Mouse (Mus musculus): ENCODE measurements around the gene Mrpl54. TPM values are rescaled to one million over a fixed set of nuclear protein-coding genes. Genes with fewer than 3 reads are reported as not detected.
"Not testable (repeated sequence)": the region's sequence is repeated elsewhere in the genome, so short reads cannot be mapped to it uniquely, and the experiment has no call there.

Gene Mrpl54
- polyA plus RNA-seq, 1 experiment from 2014 or later: 208 TPM

GRCm38 (mm10) chr10:81234206-81234605, 32.5 kb downstream of the Mrpl54 start:
- Histone ChIP-seq H3K9ac (no peak overlapping the region), H3K27me3 (peaks cover 35% of the 10 kb centered on the region), H3K4me2 (no peak overlapping the region), H3K27ac (no peak overlapping the region), H3K4me1 (peaks cover 12% of the 10 kb centered on the region), H3K4me3 (no peak overlapping the region), H3K9me3 (no peaks in the 10 kb centered on the region), H3K36me3 (no peaks in the 10 kb centered on the region)
- 74% methylated on average over 6 of the region's 6 CpGs for WGBS
- ATAC-seq (ENCODE audit: borderline replicate concordance, extremely low read depth, low FRiP score, low TSS enrichment): no peak

GRCm38 (mm10) chr10:81233226-81233585, 33.5 kb downstream of the Mrpl54 start:
- no peaks in the 10 kb centered on the region for H3K9me3 ChIP-seq
- peak overlapping the region; percentile 62 for H3K9ac ChIP-seq
- H3K27me3 ChIP-seq: peaks cover 38% of the 10 kb centered on the region
- no peaks in the 10 kb centered on the region for H3K36me3 ChIP-seq
- peak overlapping the region; percentile 66 for H3K4me3 ChIP-seq
- WGBS: under 1% methylated on average over 17 of the region's 28 CpGs
- peak overlapping the region; percentile 75 for H3K4me2 ChIP-seq
- peak; percentile 64 for ATAC-seq (ENCODE audit: borderline replicate concordance, extremely low read depth, low FRiP score, low TSS enrichment)
- H3K27ac ChIP-seq: peak overlapping the region; percentile 38; the same call in 1 of the 2 replicates
- peaks cover 12% of the 10 kb centered on the region for H3K4me1 ChIP-seq

- 5% methylated on average over 29 of the region's 29 CpGs for WGBS
- ATAC-seq (ENCODE audit: borderline replicate concordance, extremely low read depth, low FRiP score, low TSS enrichment): peak; percentile 79
- Histone ChIP-seq H3K4me3 (peak within 1 kb of the TSS; percentile 66), H3K36me3 (no peaks in the 10 kb centered on the region), H3K27me3 (peaks cover 41% of the 10 kb centered on the region), H3K27ac (peak within 1 kb of the TSS; percentile 38; the same call in 1 of the 2 replicates), H3K9me3 (no peaks in the 10 kb centered on the region), H3K4me2 (peak within 1 kb of the TSS; percentile 75), H3K4me1 (peaks cover 12% of the 10 kb centered on the region), H3K9ac (peak within 1 kb of the TSS; percentile 62)
Measured at GRCm38 (mm10) chr10:81232580-81233225, 34.0 kb downstream of the Mrpl54 start, which contains the start of gene Zfr2. TSS of gene Zfr2 (plus strand) at chr10:81233155.

GRCm38 (mm10) chr10:81231436-81231835, 35.3 kb downstream of the Mrpl54 start:
- Histone ChIP-seq H3K9me3 (no peaks in the 10 kb centered on the region), H3K27me3 (peaks cover 41% of the 10 kb centered on the region), H3K27ac (no peak overlapping the region), H3K36me3 (no peaks in the 10 kb centered on the region), H3K9ac (no peak overlapping the region), H3K4me1 (peaks cover 12% of the 10 kb centered on the region), H3K4me2 (no peak overlapping the region), H3K4me3 (no peak overlapping the region)
- no peak for ATAC-seq (ENCODE audit: borderline replicate concordance, extremely low read depth, low FRiP score, low TSS enrichment)
- 49% methylated on average over 7 of the region's 7 CpGs for WGBS

- no peak for ATAC-seq (ENCODE audit: borderline replicate concordance, extremely low read depth, low FRiP score, low TSS enrichment)
- WGBS: 10% methylated on average over 27 of the region's 27 CpGs
- no peak within 1 kb of the TSS for H3K4me2 ChIP-seq
Measured at GRCm38 (mm10) chr10:81230438-81231332, 36.0 kb downstream of the Mrpl54 start, which contains the start of gene Atcay. TSS of gene Atcay (minus strand) at chr10:81230833.

GRCm38 (mm10) chr10:81229735-81230437, 36.8 kb downstream of the Mrpl54 start:
- no peaks in the 10 kb centered on the region for H3K9me3 ChIP-seq
- peaks cover 12% of the 10 kb centered on the region for H3K4me1 ChIP-seq
- no peak overlapping the region for H3K4me2 ChIP-seq
- H3K36me3 ChIP-seq: no peaks in the 10 kb centered on the region
- H3K27me3 ChIP-seq: peaks cover 41% of the 10 kb centered on the region
- no peak for ATAC-seq (ENCODE audit: borderline replicate concordance, extremely low read depth, low FRiP score, low TSS enrichment)
- H3K27ac ChIP-seq: no peak overlapping the region
- WGBS: 13% methylated on average over 20 of the region's 20 CpGs
- H3K9ac ChIP-seq: no peak overlapping the region
- no peak overlapping the region for H3K4me3 ChIP-seq

More at GRCm38 (mm10) chr10:81230438-81231332, 36.0 kb downstream of the Mrpl54 start, which contains the start of gene Atcay:
- peaks cover 41% of the 10 kb centered on the region for H3K27me3 ChIP-seq
- no peak within 1 kb of the TSS for H3K27ac ChIP-seq
- H3K4me3 ChIP-seq: no peak within 1 kb of the TSS
- H3K9ac ChIP-seq: no peak within 1 kb of the TSS
- H3K4me1 ChIP-seq: peaks cover 12% of the 10 kb centered on the region
- H3K9me3 ChIP-seq: no peaks in the 10 kb centered on the region
- no peaks in the 10 kb centered on the region for H3K36me3 ChIP-seq

GRCm38 (mm10) chr10:81223731-81224130, 43.0 kb downstream of the Mrpl54 start:
- not testable (repeated sequence) for H3K9me3 ChIP-seq; H3K27ac ChIP-seq; H3K4me3 ChIP-seq; H3K4me1 ChIP-seq; H3K36me3 ChIP-seq; ATAC-seq (ENCODE audit: borderline replicate concordance, extremely low read depth, low FRiP score, low TSS enrichment); H3K9ac ChIP-seq; H3K4me2 ChIP-seq
- H3K27me3 ChIP-seq: peaks cover 17% of the 10 kb centered on the region; the same call in 1 of the 2 replicates
- 31% methylated on average over 2 of the region's 2 CpGs for WGBS

- H3K9ac ChIP-seq: no peak overlapping the region
- ATAC-seq (ENCODE audit: borderline replicate concordance, extremely low read depth, low FRiP score, low TSS enrichment): no peak
- H3K27me3 ChIP-seq: peaks cover 13% of the 10 kb centered on the region; the same call in 1 of the 2 replicates
- 82% methylated on average over 5 of the region's 5 CpGs for WGBS
- no peaks in the 10 kb centered on the region for H3K4me1 ChIP-seq
- H3K36me3 ChIP-seq: no peaks in the 10 kb centered on the region
- no peaks in the 10 kb centered on the region for H3K9me3 ChIP-seq
- H3K27ac ChIP-seq: no peak overlapping the region
- H3K4me2 ChIP-seq: no peak overlapping the region
- no peak overlapping the region for H3K4me3 ChIP-seq
Measured at GRCm38 (mm10) chr10:81221402-81222015, 45.2 kb downstream of the Mrpl54 start.

GRCm38 (mm10) chr10:81217964-81218363, 48.8 kb downstream of the Mrpl54 start:
- H3K9me3 ChIP-seq: no peaks in the 10 kb centered on the region
- H3K4me1 ChIP-seq: no peaks in the 10 kb centered on the region
- no peak overlapping the region for H3K4me3 ChIP-seq
- 23% methylated on average over 7 of the region's 7 CpGs for WGBS
- peaks cover 13% of the 10 kb centered on the region; the same call in 1 of the 2 replicates for H3K27me3 ChIP-seq
- H3K4me2 ChIP-seq: no peak overlapping the region
- H3K36me3 ChIP-seq: no peaks in the 10 kb centered on the region
- peak; percentile 49; the same call in 1 of the 2 replicates for ATAC-seq (ENCODE audit: borderline replicate concordance, extremely low read depth, low FRiP score, low TSS enrichment)
- no peak overlapping the region for H3K9ac ChIP-seq
- H3K27ac ChIP-seq: no peak overlapping the region

GRCm38 (mm10) chr10:81217267-81217666, 49.5 kb downstream of the Mrpl54 start:
- H3K4me2 ChIP-seq; ATAC-seq (ENCODE audit: borderline replicate concordance, extremely low read depth, low FRiP score, low TSS enrichment); H3K4me1 ChIP-seq; H3K27ac ChIP-seq; H3K9ac ChIP-seq; H3K36me3 ChIP-seq; H3K4me3 ChIP-seq; H3K9me3 ChIP-seq: not testable (repeated sequence)
- 17% methylated on average over 1 of the region's 1 CpGs for WGBS
- peaks cover 13% of the 10 kb centered on the region; the same call in 1 of the 2 replicates for H3K27me3 ChIP-seq

GRCm38 (mm10) chr10:81216810-81217209, 49.9 kb downstream of the Mrpl54 start:
- H3K4me3 ChIP-seq: no peak overlapping the region
- no peak overlapping the region for H3K9ac ChIP-seq
- no peak overlapping the region for H3K4me2 ChIP-seq
- H3K27me3 ChIP-seq: peaks cover 13% of the 10 kb centered on the region; the same call in 1 of the 2 replicates
- no peaks in the 10 kb centered on the region for H3K9me3 ChIP-seq
- H3K36me3 ChIP-seq: no peaks in the 10 kb centered on the region
- H3K4me1 ChIP-seq: no peaks in the 10 kb centered on the region
- no peak overlapping the region for H3K27ac ChIP-seq
- 77% methylated on average over 6 of the region's 6 CpGs for WGBS
- ATAC-seq (ENCODE audit: borderline replicate concordance, extremely low read depth, low FRiP score, low TSS enrichment): no peak

Measured in lung, embryonic 15.5 days (tissue).